Mouse (Mus musculus): ENCODE measurements around the gene Vmn2r72.

The Vmn2r72 gene

GRCm38 (mm10) chr7:85754997-85755396 lies at the start of gene Vmn2r72:
Vmn2r72 (minus strand) TSS chr7:85755097.
- no peak for DNase-seq
